Mouse (Mus musculus): ENCODE data around the gene Utf1.

The Utf1 gene

DNA sequence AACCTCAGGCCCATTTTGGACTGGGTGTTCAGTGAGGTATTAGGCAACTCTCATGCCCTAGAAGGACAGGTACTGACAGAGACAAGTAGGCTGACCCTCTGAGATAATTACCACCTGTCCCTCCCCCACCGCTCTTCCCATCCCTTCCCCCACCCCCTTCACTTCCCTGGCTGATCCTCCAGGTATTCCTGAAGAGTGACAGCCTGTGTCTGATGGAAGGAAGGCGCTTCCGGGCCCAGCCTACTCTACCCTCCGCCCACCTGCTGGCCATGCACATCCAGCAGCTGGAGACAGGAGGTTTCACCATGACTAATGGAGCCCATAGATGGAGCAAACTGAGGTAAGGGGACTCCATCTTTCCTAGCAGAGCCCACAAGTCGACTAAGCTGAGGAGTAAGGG, 5.8 kb upstream of the Utf1 start:
- DNase-seq (ENCODE audit: low spot score): no peak

DNA sequence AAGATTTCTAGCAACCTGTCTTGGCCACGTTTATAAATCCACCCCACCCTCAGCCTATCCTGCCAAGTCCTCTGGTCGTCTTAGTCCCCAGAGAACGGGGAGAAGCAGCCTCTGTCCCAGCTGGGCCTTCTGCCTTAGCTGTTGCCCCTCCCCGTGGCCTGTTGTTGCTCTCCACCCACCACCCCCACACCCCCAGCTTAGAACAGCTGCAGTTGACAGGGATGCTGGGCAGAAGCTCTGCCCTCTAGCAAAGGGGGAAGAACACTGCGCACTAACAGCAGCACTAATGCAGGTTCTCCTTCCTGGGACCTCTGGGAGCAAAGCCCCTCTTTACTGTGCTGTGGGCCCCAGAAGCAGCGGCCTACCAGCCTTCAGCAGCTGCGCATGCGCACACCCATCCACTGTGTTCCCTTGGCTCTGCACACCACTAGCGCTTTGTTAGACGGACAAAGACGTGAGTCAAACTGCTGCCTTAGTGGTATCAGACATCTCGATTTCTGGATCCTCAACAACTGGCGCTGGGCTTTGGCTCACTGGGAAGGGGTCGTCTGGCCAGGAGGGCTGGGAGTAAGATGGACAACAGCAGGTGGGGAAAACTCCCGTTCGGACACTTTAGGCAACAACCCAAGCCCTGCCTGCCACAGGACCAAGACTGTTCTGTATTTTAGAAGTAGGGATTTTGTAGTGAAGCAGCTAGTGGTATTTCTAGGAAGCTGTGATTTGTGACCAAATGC, 2.9 kb upstream of the Utf1 start:
- DNase-seq (ENCODE audit: low spot score): no peak

DNA sequence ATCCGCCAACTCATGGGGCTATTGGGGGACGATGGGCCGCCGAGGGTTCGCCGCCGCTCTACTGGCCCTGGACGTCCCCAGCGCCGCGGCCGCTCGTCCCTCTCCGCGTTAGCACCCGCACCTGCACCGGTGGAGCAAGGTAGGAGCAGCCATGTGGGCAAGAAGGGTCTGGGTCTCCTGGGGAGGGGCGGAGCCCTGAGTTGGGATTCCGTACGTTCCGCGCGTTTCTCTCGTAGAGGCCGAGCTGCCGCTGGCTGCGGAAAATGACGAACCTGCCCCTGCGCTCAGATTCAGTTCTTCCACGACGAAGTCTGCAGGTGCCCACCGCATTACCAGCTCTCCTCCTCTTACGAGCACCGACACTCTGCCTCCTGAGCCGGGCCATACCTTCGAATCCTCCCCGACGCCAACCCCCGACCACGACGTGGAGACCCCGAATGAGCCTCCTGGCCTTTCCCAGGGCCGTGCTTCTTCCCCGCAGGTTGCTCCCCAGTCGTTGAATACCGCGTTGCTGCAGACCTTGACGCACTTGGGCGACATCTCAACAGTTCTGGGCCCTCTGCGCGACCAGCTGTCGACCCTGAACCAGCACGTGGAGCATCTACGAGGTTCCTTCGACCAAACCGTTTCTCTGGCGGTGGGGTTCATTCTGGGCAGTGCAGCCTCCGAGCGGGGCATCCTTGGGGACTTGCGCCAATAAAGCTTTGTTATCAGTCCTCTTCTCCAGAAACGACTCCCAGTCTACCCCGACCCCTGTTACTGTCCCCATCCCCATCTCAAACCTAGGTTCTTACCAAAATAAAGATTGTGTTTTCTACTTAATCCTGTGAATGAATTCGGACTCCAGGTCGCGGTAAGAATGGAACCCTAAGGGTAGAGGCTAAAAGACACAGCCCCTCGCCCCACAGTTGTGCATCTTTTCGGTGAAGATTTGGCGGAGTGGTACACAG, 977 bp downstream of the Utf1 start:
- DNase-seq (ENCODE audit: low spot score): no peak

DNA sequence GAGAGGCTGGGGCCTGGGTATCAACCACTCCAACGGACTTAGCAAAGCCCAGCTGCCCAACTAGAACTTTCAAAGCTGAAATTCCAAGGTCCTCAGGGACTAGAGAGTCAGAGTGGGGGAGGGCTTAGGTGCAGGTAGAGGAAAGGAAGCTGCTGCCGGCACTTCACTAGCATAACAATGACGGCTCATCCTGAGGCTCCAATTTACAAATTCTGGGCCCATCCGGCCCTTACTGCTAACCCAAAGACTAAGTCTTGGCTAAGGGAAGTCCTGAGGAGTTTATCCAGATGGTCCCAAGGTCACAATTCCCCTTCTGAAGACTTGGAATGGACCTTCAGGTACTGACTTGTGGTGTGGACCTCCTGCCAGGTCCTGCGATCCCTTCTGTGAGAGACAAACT, 1.9 kb downstream of the Utf1 start:
- DNase-seq (ENCODE audit: low spot score): no peak

DNA sequence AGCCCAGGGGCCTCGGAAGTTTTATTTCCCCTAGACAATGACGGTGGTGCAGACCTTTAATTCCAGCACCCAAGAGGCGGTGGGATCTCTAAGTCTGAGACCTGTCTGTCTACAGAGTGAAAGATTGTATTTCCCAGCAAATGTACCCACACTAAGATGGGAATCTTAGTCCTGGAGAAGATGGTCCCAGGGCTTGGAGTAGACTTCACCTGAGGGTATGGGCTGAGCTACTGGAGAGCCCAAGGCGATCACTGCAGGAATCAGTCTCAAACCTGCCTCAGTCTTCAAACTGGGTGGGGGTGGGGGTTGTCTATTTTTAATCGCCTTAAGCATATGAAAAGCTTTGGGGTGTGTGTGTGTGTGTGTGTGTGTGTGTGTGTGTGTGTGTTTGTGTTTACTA, 2.4 kb downstream of the Utf1 start:
- DNase-seq (ENCODE audit: low spot score): no peak

DNA sequence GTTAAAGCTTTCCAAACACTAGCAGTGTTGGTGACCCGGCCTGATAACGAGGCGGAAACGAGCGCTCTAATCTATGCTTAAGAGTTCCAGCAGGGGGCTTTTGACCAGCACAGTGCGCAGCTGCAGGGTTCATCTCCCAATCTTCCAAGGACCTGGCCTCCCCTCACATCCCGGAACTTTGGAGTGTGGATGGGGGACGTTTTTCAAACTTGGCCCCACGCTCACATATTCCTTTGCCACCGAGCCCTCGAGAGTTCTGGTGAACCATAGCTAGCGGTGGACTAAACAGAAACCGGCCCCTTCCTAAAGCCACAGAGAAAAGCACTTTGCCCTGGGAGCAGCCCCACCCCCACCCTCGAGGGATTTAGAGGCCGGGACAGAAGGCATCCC, 6.3 kb downstream of the Utf1 start:
- DNase-seq (ENCODE audit: low spot score): peak; percentile 27

DNA sequence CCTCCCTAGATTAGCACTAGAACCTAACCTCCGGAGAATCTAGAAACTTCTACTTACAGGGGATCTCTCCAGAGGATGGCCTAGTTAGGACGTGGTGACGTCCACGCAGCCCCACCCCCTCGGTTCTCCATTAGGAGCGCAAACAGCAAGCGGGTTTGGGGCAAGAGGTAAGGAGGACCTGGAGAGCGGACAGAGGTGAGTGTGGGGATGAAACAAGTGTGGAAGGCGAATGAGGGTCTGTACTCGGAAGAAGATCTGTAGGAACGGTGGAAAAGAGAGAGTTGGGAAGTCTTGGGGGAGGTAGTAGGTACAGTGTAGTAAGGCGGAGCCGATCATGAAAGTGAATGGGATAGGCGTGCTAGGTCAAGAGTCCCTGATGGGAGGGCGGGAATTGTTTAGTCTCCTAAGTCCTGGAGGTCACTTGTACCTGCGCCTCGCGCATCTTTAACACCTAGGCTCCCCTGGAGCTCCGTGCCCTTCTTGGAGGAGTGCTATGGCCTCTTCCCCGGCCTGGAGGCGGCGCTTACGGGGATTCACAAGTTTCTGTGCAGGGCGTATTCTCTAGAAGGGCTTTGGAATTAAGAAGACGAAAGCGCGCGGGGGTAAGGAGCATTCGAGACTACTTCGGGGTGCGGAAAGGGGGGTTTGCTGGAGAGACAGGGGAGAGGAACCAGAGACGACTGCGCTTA, 6.8 kb downstream of the Utf1 start:
- peak; percentile 44 for DNase-seq (ENCODE audit: low spot score)

DNA sequence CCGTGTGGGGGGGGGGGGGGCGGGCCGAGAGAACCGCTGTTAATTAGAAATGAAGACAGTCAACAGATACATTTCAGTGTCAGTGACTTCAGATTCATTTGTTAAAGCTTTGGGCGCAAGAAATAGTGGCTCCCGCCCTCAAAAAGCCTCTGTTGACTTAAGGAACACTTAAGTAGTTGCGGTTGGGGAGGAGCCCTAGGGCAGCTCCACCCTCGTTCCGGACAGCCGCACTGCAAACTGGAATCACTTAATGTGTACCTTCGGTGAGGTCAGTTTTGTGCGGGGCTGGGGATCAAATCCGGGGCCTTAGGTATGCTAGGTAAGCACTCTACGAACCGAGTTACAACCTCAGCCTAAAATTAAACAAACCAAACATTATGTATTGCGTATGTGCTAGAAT, 7.5 kb downstream of the Utf1 start:
- DNase-seq (ENCODE audit: low spot score): peak; percentile 29

DNA sequence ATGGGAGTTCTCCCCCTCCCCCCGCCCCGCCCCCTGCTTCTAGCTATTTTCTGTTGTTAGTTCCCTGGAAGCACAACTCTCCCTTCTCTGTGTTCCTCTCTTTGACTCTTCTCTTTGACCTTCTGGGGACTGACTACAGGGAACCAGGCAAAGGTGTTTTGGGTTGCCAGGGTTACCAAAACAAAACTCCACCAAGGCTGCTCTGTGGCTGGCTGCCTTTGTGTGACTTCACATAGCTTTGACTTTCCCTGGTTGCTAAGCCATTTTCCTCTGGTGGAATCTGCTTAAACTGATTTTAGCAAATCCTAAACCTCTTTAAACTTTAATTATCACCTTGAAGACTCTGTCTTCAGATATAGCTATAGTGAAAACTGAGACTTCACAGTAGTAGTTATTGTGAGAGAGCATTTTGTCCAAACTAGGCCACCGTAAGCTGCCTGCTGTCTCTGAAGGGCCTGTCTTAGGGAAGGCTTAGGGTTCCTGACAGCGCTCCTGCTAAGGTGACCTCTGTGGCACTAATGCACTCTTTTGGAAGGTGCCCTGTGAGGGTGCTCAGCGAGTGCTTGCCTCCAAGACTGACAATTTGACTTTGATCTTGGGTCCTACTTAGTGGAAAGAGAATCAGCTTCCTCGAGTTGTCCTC, 8.5 kb downstream of the Utf1 start:
- no peak for DNase-seq (ENCODE audit: low spot score)

DNA sequence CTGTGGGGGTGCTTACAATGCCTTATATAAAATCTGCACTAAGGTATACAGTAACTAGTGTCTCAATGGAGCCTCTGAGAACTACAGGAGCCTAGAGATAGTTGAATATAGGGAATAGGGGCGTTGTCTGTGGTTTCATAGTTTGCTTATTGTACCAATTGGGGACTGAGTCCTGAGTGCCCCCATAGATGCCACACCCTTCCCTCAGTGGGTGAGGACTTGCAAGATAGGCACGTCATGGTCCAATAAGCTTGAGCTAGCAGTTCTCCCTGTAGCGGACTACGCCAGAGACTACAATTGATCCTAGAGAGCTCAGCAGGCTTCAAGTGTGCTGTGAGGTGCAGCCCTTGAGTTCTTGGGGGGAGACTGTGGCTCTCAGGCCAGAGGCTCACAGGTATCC, 11.9 kb downstream of the Utf1 start:
- DNase-seq (ENCODE audit: low spot score): peak; percentile 29

DNA sequence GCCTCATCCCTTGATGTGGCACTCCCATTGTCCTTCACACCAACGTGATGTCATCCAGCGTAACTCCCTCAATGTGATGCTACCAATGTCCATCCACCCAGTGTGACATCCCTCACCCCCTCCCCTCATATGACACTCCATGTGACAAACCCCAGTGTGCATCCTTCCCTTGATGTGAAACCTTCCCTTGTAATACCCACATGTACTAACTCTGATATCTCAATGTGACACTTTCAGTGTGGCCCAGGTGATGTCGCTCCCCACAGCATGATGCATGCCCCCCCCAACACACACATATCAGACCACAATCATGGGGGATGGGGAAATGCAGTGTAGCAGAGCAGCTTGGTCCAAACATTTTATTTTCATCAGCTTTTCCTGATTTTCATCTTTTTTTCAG, 13.1 kb downstream of the Utf1 start:
- no peak for DNase-seq (ENCODE audit: low spot score)

DNA sequence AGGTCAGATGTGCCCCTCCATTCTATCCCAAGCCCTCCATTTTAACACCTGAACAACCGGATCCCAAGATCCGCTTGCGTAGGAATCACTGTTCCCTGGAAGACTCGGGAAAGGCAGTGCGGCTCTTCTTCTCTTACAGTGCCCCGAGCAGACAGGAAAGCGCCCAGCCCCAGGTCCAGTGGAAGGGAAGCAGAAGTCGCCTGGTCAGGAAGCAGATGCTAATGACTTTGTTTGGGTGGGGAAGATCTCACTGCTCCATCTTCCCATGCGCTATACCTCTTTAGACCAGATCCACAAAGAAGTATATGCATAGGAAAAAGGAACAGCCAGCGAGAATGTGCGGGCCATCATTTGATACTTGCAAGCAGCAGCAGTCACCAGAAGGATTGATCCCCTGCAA, 13.8 kb downstream of the Utf1 start:
- DNase-seq (ENCODE audit: low spot score): no peak

DNA sequence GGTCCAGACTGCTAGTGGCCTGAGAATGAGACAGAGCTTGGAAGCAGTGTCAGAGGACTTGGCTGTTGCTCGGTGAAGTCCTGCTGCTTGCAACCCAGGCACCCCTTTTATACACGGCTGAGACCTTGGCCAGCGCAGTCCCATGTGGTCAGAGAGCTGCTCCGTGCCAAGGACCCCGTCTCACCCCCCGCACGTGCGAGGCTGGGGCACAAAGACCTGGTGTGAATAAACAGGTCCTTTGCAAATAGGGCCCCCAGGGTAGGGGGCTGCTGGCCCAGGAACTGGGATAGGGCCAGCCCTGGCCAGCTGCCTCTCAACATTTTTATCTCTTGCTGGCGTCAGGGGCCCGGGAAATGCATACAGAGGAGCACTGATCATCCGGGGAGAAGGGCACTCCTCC, 14.4 kb downstream of the Utf1 start:
- DNase-seq (ENCODE audit: low spot score): no peak

DNA sequence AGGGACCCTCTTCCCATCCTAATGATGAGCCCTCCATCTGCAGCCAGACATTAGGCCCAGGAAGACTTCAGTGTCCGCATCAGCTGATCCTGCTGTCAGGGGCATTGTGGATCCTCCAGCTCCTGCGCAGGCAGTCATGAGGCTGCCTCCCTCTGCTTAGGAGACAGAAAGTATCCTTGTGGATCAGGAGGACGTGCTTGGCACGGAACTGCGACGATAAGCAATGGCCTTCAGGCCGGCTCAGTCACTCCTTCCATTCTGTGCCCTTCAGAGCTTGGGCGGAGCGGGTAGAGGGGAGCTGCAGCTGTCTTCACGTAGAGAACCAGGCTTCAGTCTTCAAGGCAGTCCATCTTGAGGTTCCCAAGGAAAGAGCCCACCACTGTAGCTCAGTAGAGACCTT, 17.6 kb downstream of the Utf1 start:
- DNase-seq (ENCODE audit: low spot score): no peak

DNA sequence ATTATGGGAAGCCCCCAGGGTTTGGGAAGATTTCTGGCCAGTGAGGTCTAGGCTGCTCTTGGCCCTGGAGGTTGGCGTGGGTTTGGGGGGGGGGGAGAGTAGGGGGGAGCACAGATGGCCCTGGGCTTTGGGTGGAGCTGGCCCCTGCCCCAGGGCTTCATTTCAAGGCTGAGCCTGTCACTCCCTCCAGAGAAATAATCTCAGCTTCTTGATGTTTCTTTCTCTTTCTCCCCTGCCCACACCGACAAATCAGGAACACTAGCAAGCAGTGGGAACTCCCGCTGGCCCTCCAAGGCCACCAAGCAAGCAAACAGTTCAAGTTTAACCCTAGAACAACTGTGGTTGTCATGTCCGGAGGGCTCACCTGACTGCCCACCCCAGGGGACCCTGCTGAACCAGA, 20.2 kb downstream of the Utf1 start:
- DNase-seq (ENCODE audit: low spot score): no peak

DNA sequence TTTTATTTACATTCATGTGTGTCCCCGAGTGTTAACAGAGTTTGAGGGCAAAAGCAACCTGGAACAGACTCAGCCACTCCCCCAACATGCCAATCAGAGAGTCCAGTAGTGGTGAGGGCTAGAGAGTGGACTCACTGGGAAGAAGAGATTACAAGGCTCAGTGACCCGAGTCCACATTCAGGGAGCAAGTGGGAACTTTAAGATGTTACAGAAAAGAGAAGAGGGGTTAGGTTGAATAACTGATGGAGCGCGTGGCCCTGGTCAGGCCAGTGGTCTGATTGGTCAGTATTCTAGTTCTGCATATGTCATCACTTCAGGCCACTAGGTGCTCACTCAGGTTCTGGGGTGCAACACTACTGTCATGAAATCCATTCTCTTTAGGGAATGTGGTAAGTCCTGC, 23.6 kb downstream of the Utf1 start:
- DNase-seq (ENCODE audit: low spot score): no peak

DNA sequence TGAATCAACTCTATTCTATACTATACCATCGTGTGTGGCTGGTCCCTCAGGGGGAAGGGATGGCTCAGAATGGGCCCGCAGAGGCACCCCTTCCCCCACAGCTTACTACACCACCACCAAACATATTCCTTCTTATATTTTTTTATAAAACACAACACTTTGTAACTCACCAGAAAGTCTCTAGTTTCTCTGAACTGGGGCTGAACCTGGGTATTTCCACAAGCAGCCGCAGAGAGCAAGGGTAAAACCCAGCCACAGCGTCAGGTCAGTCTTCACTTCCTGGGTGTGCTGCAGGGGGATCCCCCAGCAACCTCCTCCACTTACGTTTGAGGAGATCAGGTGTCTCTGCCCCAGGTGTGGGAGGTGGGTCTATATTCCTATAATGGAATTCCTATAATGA, 24.8 kb downstream of the Utf1 start:
- no peak for DNase-seq (ENCODE audit: low spot score)

DNA sequence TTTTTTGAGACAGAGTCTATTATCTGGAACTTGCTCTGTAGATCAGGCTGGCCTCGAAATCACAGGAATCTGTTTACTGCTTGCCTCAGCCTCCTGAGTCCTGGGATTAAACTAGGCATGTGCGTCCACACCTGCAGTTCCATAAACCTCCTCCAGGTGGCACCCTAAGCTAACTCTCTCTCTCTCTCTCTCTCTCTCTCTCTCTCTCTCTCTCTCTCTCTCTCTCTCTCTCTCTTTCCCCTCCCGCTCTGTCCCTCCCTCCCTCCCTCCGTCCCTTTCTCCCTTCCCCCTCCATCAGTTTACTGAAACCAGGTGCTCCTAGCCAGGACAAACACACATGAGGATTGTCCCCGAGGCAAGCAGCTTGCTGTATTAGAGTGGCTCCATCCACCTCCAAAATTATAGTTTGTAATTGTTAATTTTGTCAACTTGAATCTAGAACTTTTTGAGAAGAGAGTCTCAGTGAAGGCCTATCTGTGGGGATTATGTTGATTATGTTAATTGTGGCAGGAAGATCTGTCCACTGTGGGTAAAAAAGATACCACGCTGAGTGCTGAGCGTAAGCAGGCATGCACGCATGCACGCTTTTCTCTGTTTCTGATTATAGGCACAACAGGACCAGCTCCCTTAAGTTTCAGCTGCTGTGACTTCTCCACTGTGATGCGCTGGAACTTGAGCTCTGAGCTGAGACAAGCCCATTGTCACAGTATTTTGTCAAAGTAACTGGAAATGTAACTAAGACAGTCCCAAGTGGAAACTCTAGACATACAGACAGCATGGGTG, 25.9 kb downstream of the Utf1 start:
- DNase-seq (ENCODE audit: low spot score): peak; percentile 56

DNA sequence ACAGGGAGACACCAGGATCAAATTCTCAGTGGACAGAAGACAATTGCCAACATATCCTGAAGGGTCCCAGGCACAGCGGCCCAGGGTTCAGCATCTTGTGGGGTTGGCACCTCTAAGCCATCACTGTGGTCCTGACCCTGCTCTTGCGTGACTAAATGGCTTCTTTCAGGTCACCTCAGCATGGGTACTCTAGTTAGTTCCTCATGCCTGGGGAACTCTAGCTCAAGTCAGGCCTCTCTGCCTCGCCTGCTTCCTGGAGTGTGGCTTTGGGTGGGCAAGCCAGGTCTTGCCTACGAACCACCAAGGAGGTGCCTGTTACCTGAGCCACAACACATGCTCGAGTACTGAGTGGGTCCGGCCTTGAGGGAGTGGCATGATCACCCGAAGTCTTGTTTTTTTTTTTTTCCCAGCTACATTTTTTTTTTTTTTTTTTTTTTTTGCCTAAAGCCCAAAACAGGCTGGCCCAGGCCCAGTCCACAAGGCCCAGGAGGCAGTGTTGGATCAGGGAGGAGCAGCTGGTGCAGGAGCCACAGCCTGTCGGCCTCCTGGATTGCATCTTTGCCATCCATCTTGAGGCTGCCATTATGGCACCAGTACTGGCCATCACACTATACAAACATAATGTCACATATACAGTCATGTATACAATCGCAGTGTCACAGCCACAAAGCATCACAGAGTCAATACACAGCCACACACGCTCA, 26.8 kb downstream of the Utf1 start:
- DNase-seq (ENCODE audit: low spot score): no peak

DNA sequence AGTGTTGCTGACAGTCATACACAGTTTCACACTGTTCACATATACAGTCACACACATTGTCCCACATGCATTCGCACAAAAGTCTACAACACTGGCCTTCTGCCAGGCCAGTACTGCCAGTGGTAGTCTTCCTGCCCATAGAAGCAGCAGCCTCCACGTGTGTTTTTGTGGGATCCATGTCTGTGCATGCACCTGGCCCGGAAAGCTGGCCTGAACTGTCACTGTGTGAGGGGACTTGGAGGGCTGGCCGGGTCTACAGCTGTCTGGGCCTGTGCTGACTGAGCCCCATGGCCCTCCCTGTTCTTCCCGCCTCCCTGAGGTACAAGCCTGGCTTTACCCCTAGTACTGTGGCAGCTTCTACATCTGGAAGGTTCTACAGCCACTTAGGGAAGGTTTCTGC, 27.4 kb downstream of the Utf1 start:
- no peak for DNase-seq (ENCODE audit: low spot score)

DNA sequence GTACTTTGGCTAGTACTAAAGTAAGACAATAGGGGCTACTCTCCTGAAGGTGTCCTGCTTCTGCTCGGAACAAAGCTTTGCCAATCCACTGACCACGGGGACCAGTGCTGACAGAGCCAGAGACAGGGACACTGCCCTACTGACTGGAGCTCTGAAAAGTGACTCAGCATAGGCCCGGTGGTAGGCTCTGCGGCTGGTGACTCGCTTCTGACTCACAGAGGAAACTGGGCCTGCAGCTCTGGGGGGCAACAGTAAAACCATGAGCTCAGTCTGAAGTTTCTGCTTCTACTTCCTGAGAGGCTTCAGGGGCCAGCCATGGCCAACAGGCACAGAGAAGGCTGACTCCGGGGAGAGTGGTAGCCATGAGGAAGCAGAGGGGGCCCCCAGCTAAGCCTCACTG, 27.8 kb downstream of the Utf1 start:
- DNase-seq (ENCODE audit: low spot score): no peak
